Mouse (Mus musculus) common myeloid progenitor, adult 5-6 weeks (primary cell): Measurements from ENCODE around the gene Srpx. TPM values are rescaled to one million over a fixed set of nuclear protein-coding genes. Genes with fewer than 3 reads are reported as not detected.

ENCODE experiments used
- total RNA-seq: library from RNA; stranded (forward); fragments of 200-1000, 187-1606 nt; gene quantifications from 2 replicates; pipeline ENCODE4 v1.2.3, GENCODE M21; 2017

Srpx gene
- total RNA-seq, 1 experiment from 2014 or later = not detected

Other genes with a start within 250 kb of the Srpx start
- not detected in 2 replicates for gene Sytl5, start 232.1 kb downstream of the Srpx start, total RNA-seq
- 10.4 and 12.7 TPM in 2 replicates for gene Rpgr, start 99.2 kb upstream of the Srpx start, total RNA-seq
- not detected in 2 replicates for gene Otc, start 134.6 kb upstream of the Srpx start, total RNA-seq